Mouse (Mus musculus): Measurements from ENCODE around the gene Slc35f1.

DNA sequence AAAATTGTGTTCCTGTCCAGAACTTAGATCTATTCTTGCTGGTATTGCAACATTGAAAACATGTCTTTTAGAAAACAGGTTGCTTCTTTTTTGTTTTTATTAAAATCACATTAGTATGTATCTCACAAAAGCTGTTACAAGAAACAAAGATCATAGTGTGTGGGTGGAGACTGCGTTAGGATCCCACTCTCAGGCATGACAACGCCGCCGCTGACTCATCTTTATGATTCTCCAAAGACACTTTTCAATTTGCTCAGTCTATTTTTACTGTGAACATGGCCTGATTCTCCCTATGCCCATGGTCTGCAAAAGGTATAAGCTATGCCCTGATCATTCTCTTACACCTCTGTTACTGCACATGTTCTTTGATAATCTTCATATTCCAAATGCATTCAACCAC, 24.8 kb downstream of the Slc35f1 start:
- no peak for TF ChIP-seq CTCF (IDR thresholded peaks at IDR 0.05; ENCODE audit: borderline replicate concordance, insufficient read depth, low read depth, low read length)
- TF ChIP-seq POLR2A (IDR thresholded peaks at IDR 0.05; ENCODE audit: borderline replicate concordance, insufficient read depth, low read length): no peak

All from cerebellum, adult 2 months (tissue).